Mouse (Mus musculus): ENCODE data around the gene Il17c.

Il17c gene

DNA sequence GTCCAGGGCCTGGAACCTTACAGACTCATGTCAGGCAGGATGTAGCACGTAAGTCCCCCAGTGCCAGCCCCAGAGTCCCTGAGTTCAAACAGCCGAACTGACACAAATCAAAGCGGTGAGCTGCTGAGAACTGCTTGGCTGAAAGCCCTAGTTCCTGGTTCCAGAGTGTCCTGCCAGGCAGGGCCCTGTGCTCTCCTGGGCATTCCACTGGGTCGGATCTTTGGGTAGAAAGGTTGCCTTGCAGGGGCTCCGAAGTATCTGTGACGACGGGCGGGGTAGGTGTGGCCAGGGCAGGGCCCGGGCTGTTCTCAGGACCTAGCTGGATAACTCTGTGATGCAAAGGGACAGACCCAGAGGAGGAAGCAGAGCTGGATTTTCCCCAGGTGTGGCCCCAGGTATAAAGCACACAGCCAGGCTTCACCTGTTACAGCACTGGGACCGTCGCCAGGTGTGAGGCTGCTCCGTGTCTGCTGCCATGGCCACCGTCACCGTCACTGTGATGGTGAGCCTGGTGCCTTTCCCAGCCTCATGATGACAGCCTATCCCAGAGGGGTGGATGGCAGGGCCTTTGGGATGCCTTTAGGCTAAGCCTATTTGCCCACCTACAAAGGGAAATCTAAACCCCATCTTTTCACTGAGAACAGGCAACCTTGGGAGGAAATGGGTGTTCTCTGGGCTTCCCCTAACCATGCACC lies at the start of gene Il17c:
Gene Il17c, plus strand, starts transcription at position 645 of the 695 bp plus-strand sequence.
- DNase-seq = no peak

DNA sequence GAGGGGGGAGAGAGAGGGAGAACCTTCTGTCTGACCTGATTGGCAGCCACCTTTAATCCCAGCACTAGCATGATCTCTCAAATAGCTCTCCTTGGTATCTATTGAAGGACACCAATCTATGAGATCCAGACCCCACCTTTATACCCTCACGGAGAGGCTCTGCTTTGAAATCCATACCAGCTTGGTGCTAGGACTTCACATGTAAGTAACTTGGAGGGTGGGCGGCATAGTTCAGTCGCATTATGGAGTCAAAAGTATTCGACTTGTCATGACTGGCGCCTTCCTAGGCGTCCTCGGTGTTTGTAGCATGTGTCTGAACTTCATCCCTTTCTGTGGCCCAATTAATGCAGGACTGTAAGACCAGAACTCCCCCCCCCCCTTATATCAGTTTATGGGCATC lies 46.5 kb upstream of the Il17c start:
- DNase-seq = no peak

DNA sequence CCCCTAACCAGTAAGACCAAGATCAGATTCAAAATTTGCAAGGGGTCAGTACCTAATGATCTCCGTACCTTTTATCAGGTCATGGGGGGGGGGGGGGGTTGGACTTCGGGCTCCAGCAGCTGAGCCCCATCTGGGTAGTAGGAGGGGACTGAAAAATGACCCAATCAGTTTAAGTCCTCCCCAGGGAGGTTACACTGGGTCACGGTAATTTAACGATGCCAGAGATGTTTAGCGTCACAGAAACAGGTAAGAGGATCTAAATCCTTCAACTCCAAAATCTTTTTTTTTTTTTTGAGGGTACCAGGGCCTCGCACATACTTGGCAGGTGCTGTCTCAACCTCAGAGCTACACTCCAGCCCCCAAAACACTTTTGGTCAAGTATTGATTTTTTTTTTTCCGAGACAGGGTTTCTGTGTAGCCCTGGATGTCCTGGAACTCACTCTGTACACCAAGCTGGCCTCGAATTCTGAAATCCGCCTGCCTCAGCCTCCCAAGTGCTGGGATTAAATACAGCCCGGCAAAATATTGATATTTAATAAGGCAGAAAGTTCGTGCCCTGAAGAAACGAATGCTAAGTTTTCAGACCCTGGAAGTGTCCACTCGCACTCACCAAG lies 46.0 kb upstream of the Il17c start:
- DNase-seq = no peak

DNA sequence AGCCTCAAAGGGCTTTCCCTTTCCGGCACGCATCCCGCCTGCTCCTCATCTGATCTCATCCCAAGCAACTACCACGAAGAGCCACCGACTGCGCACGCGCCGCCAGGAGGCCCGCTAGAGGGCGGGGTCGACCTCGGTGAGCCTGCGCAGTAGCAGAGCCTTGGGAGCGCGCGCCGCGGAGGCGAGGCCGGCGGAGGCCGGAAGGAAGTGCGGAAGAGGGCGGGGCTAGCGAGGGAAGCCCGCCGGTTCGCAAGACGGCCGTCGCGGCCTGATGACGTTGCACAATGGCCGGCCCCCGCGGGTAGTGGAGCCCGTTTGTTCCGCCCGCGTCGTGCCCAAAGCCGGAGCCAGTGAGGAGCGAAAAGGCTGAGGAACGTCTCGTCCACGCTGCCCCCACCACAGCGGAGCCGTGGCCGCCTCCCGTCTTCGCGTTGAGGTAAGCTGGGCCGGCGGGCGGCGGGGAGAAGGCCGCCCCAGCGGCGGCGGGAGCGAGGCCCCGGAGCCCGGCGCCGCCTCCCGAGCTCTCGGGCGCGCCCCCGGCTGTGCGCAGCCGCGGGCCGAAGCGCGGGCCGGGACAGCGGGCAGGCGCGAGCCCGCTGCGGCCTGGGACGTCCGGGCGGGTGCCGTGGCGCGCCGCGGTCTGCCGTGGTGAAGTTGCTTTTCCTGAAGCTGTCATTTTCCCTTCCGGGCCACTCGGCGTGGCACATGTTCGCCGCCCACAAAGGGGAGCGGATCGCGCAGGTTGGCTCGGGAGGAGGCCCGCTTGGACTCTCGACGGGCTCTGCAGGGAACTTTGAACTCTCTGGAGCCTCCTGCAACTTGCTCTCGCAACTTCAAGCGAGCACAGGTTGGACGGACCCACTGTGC lies 45.2 kb upstream of the Il17c start, which contains the start of gene Zc3h18:
Gene Zc3h18, plus strand, starts transcription at position 245 of the 867 bp plus-strand sequence.
- DNase-seq = peak; percentile 99

DNA sequence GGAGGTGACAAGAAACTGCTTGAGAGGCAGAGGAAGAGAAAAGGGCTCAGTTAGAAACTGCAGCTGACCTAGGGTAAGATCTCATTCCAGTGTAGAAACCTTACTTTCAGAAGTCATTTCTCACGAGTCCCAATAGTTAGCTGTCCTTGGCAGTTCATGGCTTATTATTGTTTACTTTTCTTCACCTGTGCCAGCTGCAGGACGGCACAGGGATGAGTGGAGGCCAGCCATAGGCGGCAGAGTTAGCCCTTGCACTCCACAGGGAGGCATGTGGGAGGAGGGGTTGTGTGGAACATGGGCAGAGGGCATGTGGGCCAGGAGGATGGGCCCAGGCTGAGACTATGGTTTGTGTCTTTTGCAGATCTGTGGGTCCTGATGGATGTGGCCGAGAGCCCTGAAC lies 38.8 kb upstream of the Il17c start:
- no peak for DNase-seq

DNA sequence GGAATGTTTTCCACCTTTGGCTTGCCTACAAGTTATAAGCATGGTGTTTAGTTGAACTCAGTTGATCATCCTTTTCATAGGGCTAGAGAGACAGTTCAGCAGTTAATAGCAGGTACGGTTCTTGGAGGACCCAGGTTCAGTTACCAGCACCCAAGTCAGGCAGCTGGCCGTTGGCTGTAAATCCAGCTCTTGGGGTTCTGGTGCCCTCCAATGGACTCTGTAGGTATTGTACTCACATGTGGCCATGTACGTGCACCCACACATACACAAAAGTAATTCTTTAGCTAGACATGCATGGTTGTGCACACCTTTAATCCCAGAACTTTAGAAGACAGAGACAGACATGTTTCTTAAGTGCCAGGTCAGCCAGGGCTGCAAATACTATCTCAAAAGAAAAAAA lies 32.5 kb upstream of the Il17c start:
- no peak for DNase-seq

DNA sequence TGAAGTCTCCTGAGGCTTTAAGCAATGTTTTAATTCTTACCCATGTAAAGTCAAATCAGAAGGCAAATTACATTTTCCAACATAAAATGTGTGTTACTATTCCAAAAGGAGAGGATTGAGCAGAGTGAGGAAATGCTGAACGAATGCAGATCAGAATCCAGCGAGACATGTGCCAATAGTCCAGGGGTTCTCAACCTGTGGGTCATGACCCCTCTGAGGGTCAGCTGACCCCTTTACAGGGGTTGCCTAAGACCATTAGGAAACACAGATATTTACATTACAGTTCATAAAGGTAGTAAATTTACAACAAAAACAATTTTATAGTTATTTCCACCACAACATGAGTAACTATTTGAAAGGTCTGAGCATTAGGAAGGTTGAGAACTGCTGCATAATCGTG lies 31.1 kb upstream of the Il17c start:
- DNase-seq = no peak

DNA sequence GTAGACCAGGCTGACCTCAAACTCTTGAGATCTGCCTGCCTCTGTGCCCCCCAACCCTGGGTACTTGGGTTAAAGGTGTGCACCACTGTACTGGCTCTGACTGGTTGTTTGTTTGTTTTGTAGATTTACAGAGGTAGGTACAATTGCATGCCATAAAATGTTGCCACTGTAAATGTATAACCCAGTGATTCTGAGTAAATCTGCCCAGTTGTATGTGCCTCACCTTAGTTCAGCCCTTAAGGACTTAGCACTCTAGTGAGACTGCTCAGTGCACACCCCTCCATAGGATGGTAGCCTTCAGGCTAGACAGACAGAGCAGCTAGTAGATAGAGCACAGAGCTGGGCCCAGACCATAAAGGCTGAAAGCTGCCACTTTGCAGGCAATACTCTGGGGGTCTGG lies 28.1 kb upstream of the Il17c start:
- no peak for DNase-seq

DNA sequence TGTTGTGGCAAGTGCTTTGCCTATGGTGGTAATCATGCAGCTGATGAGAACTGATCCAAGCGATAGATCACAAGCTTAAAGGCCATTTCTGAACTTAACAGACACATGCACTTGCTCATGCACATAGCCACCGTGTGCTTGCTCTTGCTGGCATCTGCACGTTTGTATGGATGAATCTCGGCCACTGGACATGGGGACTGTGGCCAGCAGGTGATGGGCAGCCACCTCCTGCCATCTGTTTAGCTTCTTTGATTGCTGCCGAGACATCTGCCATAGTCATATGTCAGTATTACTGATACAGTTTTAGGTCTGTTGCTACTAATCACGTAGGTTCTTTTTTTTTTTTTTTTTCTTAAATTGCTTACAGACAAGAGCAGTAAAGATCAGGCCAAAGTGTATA lies 26.5 kb upstream of the Il17c start:
- DNase-seq = no peak

DNA sequence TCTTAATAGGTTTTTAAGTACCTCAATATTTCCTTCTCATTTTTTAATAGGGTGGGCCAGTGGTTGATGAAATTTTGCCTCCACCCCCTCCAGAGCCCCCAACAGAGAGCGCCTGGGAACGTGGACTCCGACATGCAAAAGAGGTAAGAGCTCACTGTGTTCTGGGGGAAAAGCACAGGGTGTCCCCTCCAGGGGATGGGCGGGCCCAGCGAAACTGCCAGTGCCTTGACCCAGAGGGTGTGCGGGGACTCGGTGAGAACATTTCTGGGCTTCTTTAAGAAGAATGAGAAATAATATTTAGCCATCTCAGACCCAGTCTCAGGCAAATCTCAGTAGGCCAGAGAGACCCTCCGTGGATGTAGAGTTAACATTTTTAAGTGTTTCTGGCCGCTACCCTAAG lies 23.6 kb upstream of the Il17c start:
- no peak for DNase-seq

DNA sequence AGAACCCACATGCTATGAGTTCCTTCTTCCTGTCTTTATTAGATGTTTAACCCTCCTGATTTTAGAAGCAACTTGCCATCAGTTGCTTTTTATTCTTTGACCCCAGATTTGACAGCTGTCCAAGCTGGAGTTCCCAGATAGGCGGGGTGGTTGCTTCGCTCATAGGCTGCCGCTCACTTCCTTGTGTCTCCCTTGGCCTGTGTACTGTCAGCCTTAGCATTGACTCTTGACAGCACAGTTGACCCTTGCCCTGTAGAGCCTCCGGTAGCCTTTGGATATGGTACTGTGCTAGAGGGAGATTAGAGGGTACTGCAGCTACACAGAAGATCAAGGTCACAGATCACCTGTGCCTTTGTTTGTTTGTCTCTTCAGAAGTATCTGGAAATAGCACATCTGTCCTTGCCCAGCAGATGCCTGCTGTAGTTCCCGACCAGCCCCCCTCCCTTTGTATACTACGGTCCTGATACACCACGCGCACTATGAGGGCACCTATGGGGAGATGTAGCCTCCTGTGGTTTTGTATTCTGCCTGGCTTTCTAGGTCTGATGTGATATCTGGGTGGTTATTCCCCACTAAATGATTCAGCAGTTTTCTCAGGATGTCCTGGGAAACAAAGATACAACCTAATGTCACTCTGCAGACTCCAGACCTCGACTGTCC lies 16.5 kb upstream of the Il17c start:
- no peak for DNase-seq

DNA sequence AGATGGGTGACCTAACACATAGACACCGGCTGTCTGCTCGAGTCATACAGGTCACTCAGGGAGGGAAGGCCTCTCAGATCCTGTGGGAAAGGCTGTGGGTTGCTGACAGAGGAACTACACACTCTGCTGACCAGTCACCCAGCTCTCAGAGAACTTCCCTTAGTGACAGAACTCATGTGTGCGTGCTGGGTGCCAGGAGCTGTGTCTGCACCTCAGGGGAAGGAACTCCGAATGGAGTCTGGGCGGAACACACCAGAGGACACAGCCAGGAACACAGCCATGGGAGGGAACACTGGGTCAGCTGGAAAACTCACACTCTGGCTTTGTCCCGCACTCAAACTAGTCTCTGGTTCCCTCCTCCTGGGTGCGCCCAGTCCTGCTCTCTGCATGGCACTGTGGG lies 14.1 kb upstream of the Il17c start:
- DNase-seq = no peak

DNA sequence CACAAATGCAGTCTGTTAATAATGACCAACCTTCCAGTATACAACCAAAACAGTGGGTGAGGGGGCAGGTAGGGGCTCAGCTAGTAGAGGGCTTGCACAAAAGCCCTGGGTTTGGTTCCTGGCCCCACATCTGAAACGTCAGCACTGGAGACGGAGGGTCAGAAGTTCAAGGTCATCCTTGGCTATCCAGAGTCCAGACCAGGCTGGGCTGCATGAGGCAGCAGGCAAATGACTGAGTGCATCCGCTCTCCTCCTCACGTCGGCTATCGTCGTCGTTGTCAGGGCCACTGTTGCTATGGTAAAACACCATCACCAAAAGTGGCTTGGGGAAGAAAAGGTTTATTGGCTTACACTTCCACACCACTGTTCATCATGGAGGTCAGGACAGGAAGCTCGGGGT lies 7.5 kb upstream of the Il17c start:
- DNase-seq = no peak

DNA sequence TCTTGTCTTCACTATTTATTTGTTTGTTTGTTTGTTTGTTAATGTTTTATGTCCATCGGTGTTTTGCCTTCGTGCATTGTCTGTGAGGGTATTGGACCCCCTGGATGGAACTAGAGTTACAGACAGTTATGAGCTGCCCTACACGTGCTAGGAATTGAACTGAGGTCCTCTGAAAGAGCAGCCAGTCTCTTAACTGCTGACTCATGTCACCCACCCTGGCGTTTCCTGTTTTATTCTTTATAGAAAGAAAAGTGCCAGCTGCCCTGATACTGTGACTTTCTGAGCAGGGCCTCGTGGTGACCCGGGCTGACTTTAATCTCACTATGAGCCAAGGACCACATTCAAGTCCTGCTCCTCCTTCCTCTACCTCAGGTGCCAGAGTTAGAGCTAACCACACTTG lies 6.3 kb upstream of the Il17c start:
- no peak for DNase-seq

DNA sequence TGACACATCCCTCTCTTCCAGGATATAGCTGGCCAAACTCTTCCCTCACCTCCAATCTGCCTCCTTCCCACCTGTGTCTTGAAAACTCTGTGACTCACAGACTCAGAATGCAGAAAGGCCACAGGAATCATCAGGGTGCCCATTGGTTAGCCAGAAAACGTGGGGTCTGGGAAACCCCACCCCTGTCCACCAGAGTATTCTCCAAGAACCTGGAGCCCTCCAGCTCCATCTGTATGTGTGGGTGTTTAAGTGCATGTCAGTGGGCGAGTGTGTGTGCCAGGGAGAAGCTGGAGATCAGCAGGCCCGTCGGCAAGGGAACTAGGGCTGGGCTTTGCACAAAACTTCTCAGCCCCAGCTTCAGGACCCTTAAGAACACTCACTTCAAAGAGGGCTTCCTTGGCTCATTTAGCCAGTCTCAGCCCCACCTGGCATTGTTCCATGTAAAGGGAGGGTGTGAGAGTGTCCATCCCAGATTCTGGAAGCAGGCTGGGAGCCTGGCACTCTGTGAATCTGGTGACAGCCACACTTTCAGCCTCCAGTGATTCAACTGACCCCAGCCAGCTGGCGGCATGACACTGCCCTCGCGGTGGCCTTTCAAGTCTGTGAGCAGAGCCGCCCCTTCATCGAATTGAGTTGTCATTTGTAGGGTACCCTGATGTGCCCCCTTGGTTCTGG lies 1.8 kb upstream of the Il17c start:
- DNase-seq = no peak

DNA sequence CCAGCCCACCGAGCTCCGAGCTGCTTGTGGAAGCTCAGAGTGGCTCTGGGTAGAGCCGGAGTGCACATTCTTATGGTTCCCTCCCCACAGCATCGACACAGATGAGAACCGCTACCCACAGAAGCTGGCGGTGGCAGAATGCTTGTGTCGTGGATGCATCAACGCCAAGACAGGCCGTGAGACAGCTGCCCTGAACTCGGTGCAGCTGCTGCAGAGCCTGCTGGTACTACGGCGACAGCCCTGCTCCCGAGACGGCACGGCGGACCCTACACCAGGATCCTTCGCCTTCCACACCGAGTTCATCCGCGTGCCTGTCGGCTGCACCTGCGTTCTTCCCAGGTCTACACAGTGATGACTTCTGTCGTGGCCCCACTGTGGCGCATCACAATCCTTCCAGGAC lies 1.4 kb downstream of the Il17c start:
- no peak for DNase-seq

DNA sequence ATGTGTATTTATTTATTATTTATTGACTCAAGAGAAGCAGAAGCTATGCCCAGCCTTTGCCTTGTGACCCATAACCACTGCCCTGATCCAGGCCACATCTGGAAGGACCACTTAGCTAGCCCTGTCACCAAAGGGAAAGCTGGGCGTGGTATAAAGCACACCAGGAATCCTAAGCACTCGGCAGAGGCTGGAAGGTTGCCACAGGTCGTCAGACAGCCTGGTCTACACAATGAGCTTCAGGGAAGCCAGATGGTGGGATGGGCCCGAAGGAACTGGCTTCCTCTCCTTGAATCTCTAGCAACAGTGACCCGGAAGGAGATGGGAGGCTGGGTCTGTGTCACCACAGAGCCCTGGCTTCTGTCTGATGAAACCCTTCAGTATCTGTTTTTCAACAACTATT lies 1.8 kb downstream of the Il17c start:
- DNase-seq = no peak

DNA sequence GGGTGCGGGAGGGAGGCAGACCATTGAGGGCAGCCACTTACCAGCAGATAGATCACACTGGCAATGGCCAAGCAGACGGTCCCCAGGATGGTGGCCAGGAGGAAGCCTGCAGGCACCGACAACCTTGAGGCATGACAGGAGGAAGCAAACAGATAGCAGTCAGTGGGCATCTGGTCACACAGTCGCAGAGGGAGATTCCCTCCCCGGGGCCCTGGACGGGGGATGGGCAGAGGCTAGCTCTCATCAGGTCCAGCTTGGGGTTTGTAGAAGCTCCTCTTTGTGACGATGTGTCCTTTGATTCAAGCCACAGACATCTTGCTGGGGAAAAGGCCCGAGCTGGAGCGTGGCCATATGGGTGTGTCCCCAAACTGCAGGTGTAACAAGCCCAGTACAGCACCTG lies 4.3 kb downstream of the Il17c start:
- DNase-seq = no peak

DNA sequence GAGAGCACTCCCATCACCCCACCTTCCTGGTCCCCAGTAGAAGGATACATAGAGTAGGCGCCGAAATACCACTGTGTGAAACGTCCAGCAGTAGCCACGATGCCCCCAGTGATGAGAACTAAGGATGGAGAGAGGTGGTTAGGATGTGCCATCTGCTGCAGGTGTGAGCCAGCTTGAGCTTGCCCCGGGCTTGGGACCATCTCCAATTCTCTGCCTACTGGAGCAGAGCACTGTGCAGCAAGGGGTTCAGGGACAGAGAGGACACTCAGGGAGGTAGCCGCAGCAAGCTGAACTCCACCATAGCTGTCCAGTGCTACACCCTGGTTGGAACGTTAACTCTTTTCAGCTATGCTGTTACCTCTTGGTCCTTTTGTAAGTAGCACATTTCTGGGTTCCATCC lies 5.8 kb downstream of the Il17c start:
- DNase-seq = no peak

DNA sequence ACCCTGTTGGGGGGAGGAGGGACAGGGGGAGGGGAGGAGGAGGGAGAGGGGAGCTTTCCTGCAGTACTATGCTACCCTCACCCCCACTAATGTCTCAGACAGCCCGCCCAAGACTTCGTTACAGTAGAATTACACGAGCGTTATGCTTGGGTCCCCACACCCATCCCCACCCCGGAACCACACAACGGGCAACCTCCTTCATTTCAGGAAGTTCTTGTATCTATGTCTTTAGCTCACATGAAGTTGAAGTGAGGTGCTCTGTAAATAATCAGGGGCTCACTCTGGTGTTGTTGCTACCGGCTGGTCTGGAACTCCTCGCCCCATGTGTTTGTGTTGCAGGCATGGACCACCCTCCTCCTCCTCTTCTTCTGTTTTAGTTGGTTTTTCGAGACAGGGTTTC lies 6.3 kb downstream of the Il17c start:
- no peak for DNase-seq

DNA sequence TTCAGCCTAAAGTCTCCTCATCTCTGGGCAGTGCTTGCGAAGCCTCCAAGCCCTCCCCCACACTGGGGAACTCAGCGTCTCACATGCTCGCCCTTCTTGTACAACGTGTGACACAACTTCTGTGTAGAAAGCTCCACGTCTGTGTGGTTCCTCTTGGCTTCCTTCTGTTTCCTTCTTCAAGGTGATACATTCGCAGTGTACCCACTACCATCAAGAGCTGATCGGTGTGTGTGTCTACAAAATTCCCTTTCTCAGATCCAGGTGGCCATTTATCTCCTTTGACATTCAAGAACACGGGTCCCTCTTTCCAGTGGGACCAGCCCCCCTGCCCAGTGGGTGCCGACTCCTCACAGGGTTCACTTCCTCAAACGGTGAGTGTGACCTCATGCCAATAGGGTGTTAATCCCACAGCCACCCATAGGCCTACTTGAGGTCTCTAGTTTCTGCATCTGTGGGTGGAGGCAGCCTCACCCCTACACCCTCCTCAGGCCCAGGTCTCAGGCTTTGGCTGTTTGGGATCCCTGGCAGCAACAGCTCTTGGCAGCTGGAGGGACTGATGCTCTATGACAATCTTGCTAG lies 8.3 kb downstream of the Il17c start:
- peak; percentile 71 for DNase-seq

DNA sequence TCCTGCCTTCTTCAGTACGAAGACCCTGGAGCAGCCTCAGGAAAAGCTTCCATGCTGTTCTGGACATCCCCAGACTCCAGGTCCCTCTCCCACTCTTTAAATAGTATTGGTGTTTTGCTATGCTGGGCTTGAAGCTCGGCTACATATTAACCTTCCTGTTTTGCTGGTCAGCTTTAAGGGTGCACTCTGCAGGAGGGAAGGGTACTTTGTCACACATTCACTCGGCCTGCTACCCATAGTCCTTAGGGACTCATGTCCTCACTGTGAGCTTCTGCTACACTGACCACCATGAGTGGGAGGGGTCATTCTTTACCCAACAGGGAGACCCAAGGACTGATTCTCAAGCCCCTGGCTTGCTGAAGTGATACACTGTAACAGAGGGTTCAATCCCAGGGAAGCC lies 8.8 kb downstream of the Il17c start:
- DNase-seq = no peak
